Mouse (Mus musculus): ENCODE measurements around the gene Gmeb2.

Gmeb2 gene

GRCm38 (mm10) chr2:181220361-181220760 is 67.5 kb downstream of the Gmeb2 start:
- peak; percentile 28 for DNase-seq

- DNase-seq: peak; percentile 95
Measured at GRCm38 (mm10) chr2:181219538-181220216, 68.2 kb downstream of the Gmeb2 start, which contains the start of gene Fndc11. Gene Fndc11 (plus strand): TSS chr2:181220013.

GRCm38 (mm10) chr2:181218881-181219485 is 68.9 kb downstream of the Gmeb2 start:
- peak; percentile 37 for DNase-seq

- no peak for DNase-seq
Measured at GRCm38 (mm10) chr2:181216037-181216436, 71.8 kb downstream of the Gmeb2 start.

- DNase-seq: peak; percentile 49
Measured at GRCm38 (mm10) chr2:181213021-181213445, 74.8 kb downstream of the Gmeb2 start, which contains the start of gene Srms. Gene Srms (minus strand): TSS chr2:181213185.

GRCm38 (mm10) chr2:181212389-181213020 is 75.3 kb downstream of the Gmeb2 start:
- DNase-seq: peak; percentile 29

GRCm38 (mm10) chr2:181206118-181206517 is 81.7 kb downstream of the Gmeb2 start:
- no peak for DNase-seq

- no peak for DNase-seq
Measured at GRCm38 (mm10) chr2:181205678-181206077, 82.2 kb downstream of the Gmeb2 start.

- DNase-seq: no peak
Measured at GRCm38 (mm10) chr2:181202886-181203285, 84.9 kb downstream of the Gmeb2 start.

- DNase-seq: no peak
Measured at GRCm38 (mm10) chr2:181202422-181202821, 85.4 kb downstream of the Gmeb2 start, which contains the start of gene Ptk6. Gene Ptk6 (minus strand): TSS chr2:181202789.

GRCm38 (mm10) chr2:181201606-181202005 is 86.2 kb downstream of the Gmeb2 start:
- DNase-seq: no peak
